Mouse (Mus musculus) kidney, adult 2 months (tissue): ENCODE data around the gene Mef2d.

Source experiments
- CTCF ChIP-seq: fragments of 200-500 bp; conservative IDR thresholded peaks from 2 replicates; pipeline ENCODE4 v1.5.1; 2011; ENCODE audit warnings: low read depth, mild to moderate bottlenecking, control low read depth, low read length, moderate library complexity, mixed read lengths; ENCODE audit not compliant: insufficient read depth, insufficient read length
- POLR2A ChIP-seq: fragments of 200-500 bp; IDR thresholded peaks from one replicate; pipeline ENCODE4 v1.6.1; 2011; ENCODE audit warnings: low read depth, low read length, control low read depth

GRCm38 (mm10) chr3:88120117-88120651 is 22.0 kb upstream of the Mef2d start:
- TF ChIP-seq CTCF (no peak), POLR2A (no peak)
